Mouse (Mus musculus) liver, adult 2 months (tissue): ENCODE results near the gene Col4a2. TPM values are rescaled to one million over a fixed set of nuclear protein-coding genes. Genes with fewer than 3 reads are reported as not detected.

Experiments
- DNase-seq: peaks from one replicate; pipeline ENCODE4 v3.0.0-alpha.2; 2011; ENCODE audit warnings: low read depth, low spot score; ENCODE audit errors: extremely low read depth
- H3K27ac ChIP-seq: fragments of 200-500 bp; replicated peaks from 2 replicates; pipeline ENCODE4 v1.5.1; 2012; ENCODE audit warnings: low read depth, mild to moderate bottlenecking, control low read depth, inconsistent platforms, low read length; ENCODE audit not compliant: insufficient read depth
- H3K27me3 ChIP-seq: fragments of 200-500 bp; 2 replicates; pipeline ENCODE4 v1.6.1; 2012; ENCODE audit warnings: mild to moderate bottlenecking, moderate library complexity, low read length, inconsistent platforms; ENCODE audit not compliant: control insufficient read depth, insufficient read depth
- H3K36me3 ChIP-seq: fragments of 200-500 bp; 2 replicates; pipeline ENCODE4 v1.6.1; 2012; ENCODE audit warnings: low read length, inconsistent platforms; ENCODE audit not compliant: control insufficient read depth, insufficient read depth
- H3K4me1 ChIP-seq: fragments of 200-500 bp; 2 replicates; pipeline ENCODE4 v1.6.1; 2011; ENCODE audit warnings: low read length; ENCODE audit not compliant: control insufficient read depth, insufficient read depth
- H3K4me3 ChIP-seq: fragments of 200-500 bp; 2 replicates; pipeline ENCODE4 v1.5.1; 2011; ENCODE audit warnings: low read depth, mild to moderate bottlenecking, control low read depth, low read length, moderate library complexity; ENCODE audit not compliant: insufficient read depth
- H3K79me2 ChIP-seq: fragments of 200-500 bp; 2 replicates; pipeline ENCODE4 v1.6.1; 2012; ENCODE audit warnings: inconsistent platforms, mild to moderate bottlenecking, low read length, moderate library complexity; ENCODE audit not compliant: control insufficient read depth, insufficient read depth
- H3K9ac ChIP-seq: fragments of 200-500 bp; 2 replicates; pipeline ENCODE4 v1.6.1; 2012; ENCODE audit warnings: low read depth, mild to moderate bottlenecking, control low read depth, inconsistent platforms, low read length
- CTCF ChIP-seq: fragments of 200-500 bp; IDR thresholded peaks from 2 replicates; pipeline ENCODE4 v1.5.1; 2011; ENCODE audit warnings: low read depth, low read length, control low read depth
- POLR2A ChIP-seq: fragments of 200-500 bp; IDR thresholded peaks from 2 replicates; pipeline ENCODE4 v1.6.1; 2011; ENCODE audit warnings: low read length, control low read depth; ENCODE audit not compliant: insufficient read depth; ENCODE audit errors: extremely low read depth
- WGBS: fragments of 180-500 bp; shearing (Covaris S2); methylation state at CpG from one replicate; pipeline ENCODE4 v1.1.7; 2018; 5-methylcytosine and 5-hydroxymethylcytosine counted together
- polyA plus RNA-seq: library from polyadenylated mRNA; depleted of rRNA; stranded (reverse); fragments of >200 nt; gene quantifications from 2 replicates; pipeline ENCODE4 v1.2.3, GENCODE M21; 2012
- total RNA-seq: library from RNA; depleted of rRNA; stranded (reverse); fragments of >200 nt; gene quantifications from 2 replicates; pipeline ENCODE4 v1.2.3, GENCODE M21; 2014

Col4a2 gene
- total and polyA plus RNA-seq, 2 experiments, result 7.7 to 8.0 TPM

GRCm38 (mm10) chr8:11297141-11297838, 15.3 kb upstream of the Col4a2 start:
- no peak for DNase-seq
- Histone ChIP-seq H3K27ac (peak overlapping the region; percentile 4; the same call in 1 of the 2 replicates), H3K4me3 (no peak overlapping the region), H3K36me3 (no peaks in the 10 kb centered on the region), H3K9ac (no peak overlapping the region), H3K27me3 (no peaks in the 10 kb centered on the region), H3K4me1 (no peaks in the 10 kb centered on the region), H3K79me2 (no peaks in the 10 kb centered on the region)
- 77% methylated on average over 8 of the region's 8 CpGs for WGBS
- TF ChIP-seq CTCF (no peak), POLR2A (no peak)

DNA sequence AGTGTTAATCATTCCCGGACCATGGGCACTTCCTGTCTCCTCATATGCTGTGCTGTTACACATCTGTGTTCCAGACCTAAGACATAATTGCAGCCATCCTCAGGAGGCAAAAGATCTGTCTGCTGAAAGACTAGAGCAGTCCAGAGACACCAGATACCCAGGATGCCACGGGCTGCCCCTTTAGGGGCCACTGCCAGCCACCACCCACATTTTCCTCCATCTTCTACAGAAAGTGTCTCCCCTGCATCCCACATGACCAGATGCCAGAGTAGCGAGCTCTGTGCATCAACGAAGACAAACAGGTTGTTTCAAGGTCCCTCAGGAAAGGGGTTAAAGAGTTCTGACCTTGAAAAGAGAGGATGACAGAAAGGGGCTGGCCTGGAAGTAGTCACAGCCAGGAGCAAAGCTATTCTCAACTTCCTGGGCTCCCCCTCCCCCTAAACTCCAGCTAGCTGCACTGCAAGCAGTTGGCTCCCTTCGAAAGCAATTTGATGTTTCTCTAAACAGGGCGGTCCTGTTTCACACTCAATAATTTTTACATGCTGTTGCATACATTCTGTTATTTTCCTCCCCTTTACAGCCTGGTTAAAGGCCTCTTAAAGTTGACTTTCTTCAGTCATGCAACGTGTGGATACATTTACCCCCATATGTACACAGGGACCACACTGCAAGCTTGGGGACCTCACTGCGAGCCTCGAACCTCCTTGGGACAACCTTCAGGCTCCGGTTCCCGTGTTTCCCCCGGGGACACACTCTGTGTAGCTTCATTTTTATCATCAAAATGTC, 13.9 kb upstream of the Col4a2 start:
- Histone ChIP-seq H3K4me3 (no peak overlapping the region), H3K36me3 (no peaks in the 10 kb centered on the region), H3K79me2 (no peaks in the 10 kb centered on the region), H3K27me3 (no peaks in the 10 kb centered on the region), H3K9ac (no peak overlapping the region), H3K27ac (no peak overlapping the region), H3K4me1 (no peaks in the 10 kb centered on the region)
- 73% methylated on average over 12 of the region's 12 CpGs for WGBS
- no peak for DNase-seq
- no peak for TF ChIP-seq CTCF
- no peak for TF ChIP-seq POLR2A

DNA sequence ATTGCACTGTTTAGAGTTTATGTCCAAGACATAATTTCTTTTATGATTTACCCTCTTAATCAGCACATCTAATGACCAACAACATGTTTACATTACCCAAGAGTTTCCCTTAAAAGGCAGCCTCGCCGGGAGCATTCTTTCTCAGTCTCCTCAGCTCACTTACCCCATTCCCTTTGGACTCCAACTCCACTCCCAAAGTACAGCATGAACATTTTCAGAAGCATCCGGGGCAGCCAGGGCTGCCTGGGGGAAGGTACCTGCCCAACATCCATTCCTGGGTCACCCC, 13.3 kb upstream of the Col4a2 start:
- Histone ChIP-seq H3K79me2 (no peaks in the 10 kb centered on the region; the same call in 1 of the 2 replicates), H3K4me1 (no peaks in the 10 kb centered on the region), H3K36me3 (no peaks in the 10 kb centered on the region), H3K9ac (no peak overlapping the region), H3K27ac (no peak overlapping the region), H3K4me3 (no peak overlapping the region), H3K27me3 (no peaks in the 10 kb centered on the region)
- no peak for DNase-seq
- WGBS, result 69% methylated on average over 3 of the region's 3 CpGs
- TF ChIP-seq CTCF (no peak), POLR2A (no peak)

DNA sequence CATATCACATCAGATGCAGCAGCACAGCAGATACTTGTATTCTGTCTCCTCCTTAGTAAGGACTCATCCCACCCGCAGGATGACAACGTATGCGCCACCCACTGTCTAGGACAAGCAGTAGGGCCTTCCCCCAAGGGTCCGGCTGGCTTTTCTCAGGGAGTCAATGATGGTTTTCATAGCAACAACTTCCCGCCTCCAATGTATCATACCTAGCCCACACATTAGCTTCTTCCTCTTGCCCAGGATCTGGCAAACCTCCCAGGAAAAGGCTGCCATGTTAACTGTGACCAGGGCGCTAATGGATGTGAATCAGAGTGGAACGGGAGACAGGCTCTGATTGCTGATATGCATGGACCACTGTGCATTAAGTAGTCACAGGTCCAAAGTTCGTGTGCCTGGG, 12.2 kb upstream of the Col4a2 start:
- 88% methylated on average over 8 of the region's 8 CpGs for WGBS
- Histone ChIP-seq H3K27ac (no peak overlapping the region), H3K4me1 (0 out of 2 replicates have a peak, but pooled peaks cover under 1% of the 10 kb centered on the region), H3K79me2 (no peaks in the 10 kb centered on the region; the same call in 1 of the 2 replicates), H3K4me3 (no peak overlapping the region), H3K36me3 (no peaks in the 10 kb centered on the region), H3K9ac (no peak overlapping the region), H3K27me3 (no peaks in the 10 kb centered on the region)
- no peak for TF ChIP-seq POLR2A
- DNase-seq, result no peak

DNA sequence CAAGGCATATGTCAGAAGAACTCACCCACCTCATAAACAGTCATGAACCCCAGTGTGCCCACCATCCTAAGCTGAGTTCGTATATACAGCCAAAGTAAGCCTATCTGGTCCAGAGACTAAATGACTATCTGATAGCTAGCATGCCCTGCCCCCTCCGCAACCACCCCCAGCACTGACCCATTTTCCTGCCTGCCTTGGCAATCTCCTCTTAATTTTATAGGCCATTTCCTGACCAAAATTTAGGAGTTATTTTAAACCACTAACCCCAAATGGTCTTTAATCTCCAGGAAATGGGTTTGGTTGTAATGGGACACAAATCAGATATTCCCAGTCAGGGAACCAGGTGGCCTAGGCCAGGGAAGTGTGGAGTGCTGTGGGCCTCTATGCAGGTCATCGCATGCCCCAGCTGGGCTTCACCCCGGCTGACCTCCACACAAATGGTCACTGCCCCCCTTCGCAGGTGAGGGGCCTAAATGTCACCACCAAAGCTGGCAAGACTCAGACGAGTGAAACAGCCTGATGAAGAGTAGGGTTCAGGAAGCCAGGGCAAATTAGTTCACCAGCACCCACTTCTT, 8.5 kb upstream of the Col4a2 start:
- H3K79me2 ChIP-seq, result no peaks in the 10 kb centered on the region; the same call in 1 of the 2 replicates
- no peaks in the 10 kb centered on the region for H3K27me3 ChIP-seq
- no peak for TF ChIP-seq POLR2A
- no peak for TF ChIP-seq CTCF
- WGBS, result 82% methylated on average over 6 of the region's 6 CpGs
- no peaks in the 10 kb centered on the region for H3K36me3 ChIP-seq
- H3K4me3 ChIP-seq, result no peak overlapping the region
- no peak overlapping the region for H3K27ac ChIP-seq
- H3K9ac ChIP-seq, result no peak overlapping the region
- 0 out of 2 replicates have a peak, but pooled peaks cover 1% of the 10 kb centered on the region for H3K4me1 ChIP-seq
- no peak for DNase-seq

GRCm38 (mm10) chr8:11305539-11305938, 7.1 kb upstream of the Col4a2 start:
- WGBS, result 41% methylated on average over 1 of the region's 1 CpGs
- H3K4me1 ChIP-seq, result 0 out of 2 replicates have a peak, but pooled peaks cover 1% of the 10 kb centered on the region
- no peak overlapping the region for H3K9ac ChIP-seq
- H3K36me3 ChIP-seq, result no peaks in the 10 kb centered on the region
- no peaks in the 10 kb centered on the region for H3K27me3 ChIP-seq
- no peak for TF ChIP-seq CTCF
- no peak for TF ChIP-seq POLR2A
- H3K4me3 ChIP-seq, result no peak overlapping the region
- H3K27ac ChIP-seq, result no peak overlapping the region
- DNase-seq, result peak; percentile 19
- peaks cover 2% of the 10 kb centered on the region; the same call in 1 of the 2 replicates for H3K79me2 ChIP-seq
